Mouse (Mus musculus): ENCODE measurements at regions not wholly inside any gene's neighbourhood (a gene's known extent, or its start where the extent isn't known, plus 50 kb on each side); places are given as distances from the start of the nearest gene placed in this dataset.

GRCm38 (mm10) chr2:167851216-167851896, 80.5 kb upstream of the Ptpn1 start:
- Histone ChIP-seq H3K36me3 (replicated peaks in 1 of 2; ENCODE audit: control insufficient read depth in 1 of 2, insufficient read depth in 1 of 2, low read length in 1 of 2) (no peaks in the 10 kb centered on the region), H3K4me3 (replicated peaks in 1 of 3; ENCODE audit: low read depth in 2 of 3, low read length in 2 of 3, poor library complexity in 1 of 3) (no peak overlapping the region), H3K79me2 (replicated peaks; ENCODE audit: control insufficient read depth, extremely low read depth, insufficient read depth, poor library complexity, severe bottlenecking) (no peaks in the 10 kb centered on the region), H3K4me1 (ENCODE audit: control insufficient read depth in 1 of 2, insufficient read depth in 2 of 2) (peaks cover 12 to 14% of the 10 kb centered on the region in 2 experiments), H3K9ac (ENCODE audit: insufficient read depth, low read depth) (no peak overlapping the region), H3K27me3 (replicated peaks) (peaks cover 95% of the 10 kb centered on the region), H3K9me3 (replicated peaks; ENCODE audit: low read length) (peaks cover 10% of the 10 kb centered on the region), H3K4me2 (ENCODE audit: insufficient read depth, low read depth, poor library complexity, severe bottlenecking) (no peak overlapping the region), H3K27ac (ENCODE audit: insufficient read depth, low read depth) (no peak overlapping the region)
- dilution Hi-C loops (cut with MboI; ENCODE audit: extremely low pct_ligation_motif_present, extremely low pct_unique_long_range_greater_than_20kb, low sequenced_read_pairs) (no loop called here), in situ Hi-C loops (cut with MboI; ENCODE audit: low pct_ligation_motif_present, low pct_unique_long_range_greater_than_20kb, low sequenced_read_pairs) (no loop called here)
- DNase-seq (ENCODE audit: extremely low read depth): no peak
- no peak for TF ChIP-seq TCF12 (IDR thresholded peaks at IDR 0.05; ENCODE audit: low read depth, low read length)
- TF ChIP-seq SMC3 (IDR thresholded peaks at IDR 0.05; ENCODE audit: low read depth, low read length): no peak

- TF ChIP-seq SMC3 (IDR thresholded peaks at IDR 0.05; ENCODE audit: low read depth, low read length) (no peak), JUND (conservative IDR thresholded peaks at IDR 0.05; ENCODE audit: low read depth, low read length) (no peak), ZC3H11A (IDR thresholded peaks at IDR 0.05; ENCODE audit: low read depth, low read length) (no peak), PAX5 (IDR thresholded peaks at IDR 0.05; ENCODE audit: low read length) (no peak)
- H3K36me3 ChIP-seq (replicated peaks in 1 of 2; ENCODE audit: control insufficient read depth in 1 of 2, insufficient read depth in 1 of 2, low read length in 1 of 2): no peaks in the 10 kb centered on the region
- no peaks in the 10 kb centered on the region for H3K79me2 ChIP-seq (replicated peaks; ENCODE audit: control insufficient read depth, extremely low read depth, insufficient read depth, poor library complexity, severe bottlenecking)
- H3K9me3 ChIP-seq (replicated peaks; ENCODE audit: low read length): peaks cover 10% of the 10 kb centered on the region
- H3K4me1 ChIP-seq (ENCODE audit: control insufficient read depth in 1 of 2, insufficient read depth in 2 of 2): peaks cover 12 to 14% of the 10 kb centered on the region in 2 experiments
- H3K4me3 ChIP-seq (replicated peaks in 1 of 3; ENCODE audit: low read depth in 2 of 3, low read length in 2 of 3, poor library complexity in 1 of 3): no peak overlapping the region
- peaks cover 96% of the 10 kb centered on the region for H3K27me3 ChIP-seq (replicated peaks)
- in situ Hi-C loops (cut with MboI; ENCODE audit: low pct_ligation_motif_present, low pct_unique_long_range_greater_than_20kb, low sequenced_read_pairs) (no loop called here), dilution Hi-C loops (cut with MboI; ENCODE audit: extremely low pct_ligation_motif_present, extremely low pct_unique_long_range_greater_than_20kb, low sequenced_read_pairs) (no loop called here)
- H3K27ac ChIP-seq (ENCODE audit: insufficient read depth, low read depth): no peak overlapping the region
- no peak overlapping the region for H3K4me2 ChIP-seq (ENCODE audit: insufficient read depth, low read depth, poor library complexity, severe bottlenecking)
- no peak overlapping the region for H3K9ac ChIP-seq (ENCODE audit: insufficient read depth, low read depth)
- DNase-seq (ENCODE audit: extremely low read depth): no peak
Measured at GRCm38 (mm10) chr2:167849999-167850552, 81.8 kb upstream of the Ptpn1 start.

GRCm38 (mm10) chr2:167848468-167849440, 83.1 kb upstream of the Ptpn1 start:
- Histone ChIP-seq H3K4me3 (replicated peaks in 1 of 3; ENCODE audit: low read depth in 2 of 3, low read length in 2 of 3, poor library complexity in 1 of 3) (no peak overlapping the region), H3K9me3 (replicated peaks; ENCODE audit: low read length) (no peaks in the 10 kb centered on the region), H3K4me2 (ENCODE audit: insufficient read depth, low read depth, poor library complexity, severe bottlenecking) (no peak overlapping the region), H3K27me3 (replicated peaks) (peaks cover 96% of the 10 kb centered on the region), H3K79me2 (replicated peaks; ENCODE audit: control insufficient read depth, extremely low read depth, insufficient read depth, poor library complexity, severe bottlenecking) (no peaks in the 10 kb centered on the region), H3K36me3 (replicated peaks in 1 of 2; ENCODE audit: control insufficient read depth in 1 of 2, insufficient read depth in 1 of 2, low read length in 1 of 2) (no peaks in the 10 kb centered on the region), H3K9ac (ENCODE audit: insufficient read depth, low read depth) (no peak overlapping the region), H3K27ac (ENCODE audit: insufficient read depth, low read depth) (no peak overlapping the region), H3K4me1 (ENCODE audit: control insufficient read depth in 1 of 2, insufficient read depth in 2 of 2) (peaks cover 6 to 13% of the 10 kb centered on the region in 2 experiments)
- TF ChIP-seq UBTF (IDR thresholded peaks at IDR 0.05; ENCODE audit: low read depth, low read length): no peak
- TF ChIP-seq GABPA (IDR thresholded peaks at IDR 0.05; ENCODE audit: insufficient replicate concordance, low read depth, low read length): no peak
- TF ChIP-seq SIN3A (IDR thresholded peaks at IDR 0.05; ENCODE audit: low read length): no peak
- TF ChIP-seq MAX (IDR thresholded peaks at IDR 0.05; ENCODE audit: low read length): no peak
- TF ChIP-seq CTCF (conservative IDR thresholded peaks at IDR 0.05 in 1 of 2, IDR thresholded peaks at IDR 0.05 in 1 of 2; ENCODE audit: low read depth in 2 of 2, low read length in 2 of 2): no peak
- no peak for DNase-seq (ENCODE audit: extremely low read depth)
- dilution Hi-C loops (cut with MboI; ENCODE audit: extremely low pct_ligation_motif_present, extremely low pct_unique_long_range_greater_than_20kb, low sequenced_read_pairs): no loop called here
- in situ Hi-C loops (cut with MboI; ENCODE audit: low pct_ligation_motif_present, low pct_unique_long_range_greater_than_20kb, low sequenced_read_pairs): no loop called here
